Mouse (Mus musculus) left cerebral cortex, postnatal 25 days (tissue): ENCODE results near the gene Syngr4. TPM values are rescaled to one million over a fixed set of nuclear protein-coding genes. Genes with fewer than 3 reads are reported as not detected.

Experiments used
- total RNA-seq, 2 experiments: library from RNA; stranded (reverse); gene quantifications; 2 replicates each; pipeline ENCODE4 v1.2.3; 2021

The Syngr4 gene
- total RNA-seq, 2 experiments from 2014 or later: not detected

Other genes with a start within 250 kb of the Syngr4 start
- under 1 TPM in 1 of 2 experiments, not detected in 1; 0.21 TPM for gene Fut2, start 230.3 kb downstream of the Syngr4 start, total RNA-seq
- gene Ntn5, start 212.7 kb downstream of the Syngr4 start, total RNA-seq: 1 to 10 TPM; 3.4 to 3.5 TPM
- under 1 TPM; 0.37 to 0.48 TPM for gene Sec1, start 202.3 kb downstream of the Syngr4 start, total RNA-seq
- gene Car11, start 196.9 kb downstream of the Syngr4 start, total RNA-seq: 100 to 1,000 TPM; 184 to 223 TPM
- 100 to 1,000 TPM in 1 of 2 experiments, 10 to 100 TPM in 1; 66.2 to 147 TPM for gene Dbp, start 191.6 kb downstream of the Syngr4 start, total RNA-seq
- gene Rpl18, start 181.3 kb downstream of the Syngr4 start, total RNA-seq: 100 to 1,000 TPM; 315 to 323 TPM
- 10 to 100 TPM; 29.7 to 29.8 TPM for gene Sphk2, start 178.7 kb downstream of the Syngr4 start, total RNA-seq
- under 1 TPM; 0.11 to 0.23 TPM for gene Fam83e, start 175.5 kb downstream of the Syngr4 start, total RNA-seq
- gene Spaca4, start 170.9 kb downstream of the Syngr4 start, total RNA-seq: not detected
- gene Lmtk3, start 113.0 kb downstream of the Syngr4 start, total RNA-seq: 100 to 1,000 TPM; 220 to 235 TPM
- 10 to 100 TPM in 1 of 2 experiments, 1 to 10 TPM in 1; 8.6 to 12.4 TPM for gene Sult2b1, start 112.0 kb downstream of the Syngr4 start, total RNA-seq
- 100 to 1,000 TPM; 204 to 210 TPM for gene Cyth2, start 82.1 kb downstream of the Syngr4 start, total RNA-seq
- 1 to 10 TPM; 2.6 to 2.7 TPM for gene Kcnj14, start 71.9 kb downstream of the Syngr4 start, total RNA-seq
- gene Grwd1, start 65.8 kb downstream of the Syngr4 start, total RNA-seq: 10 to 100 TPM; 21.0 to 23.2 TPM
- 10 to 100 TPM; 81.2 to 84.0 TPM for gene Kdelr1, start 23.9 kb downstream of the Syngr4 start, total RNA-seq
- 10 to 100 TPM; 10.9 TPM for gene Grin2d, start 18.3 kb downstream of the Syngr4 start, total RNA-seq
- gene Tmem143, start 227 bp upstream of the Syngr4 start, total RNA-seq: 10 to 100 TPM; 17.6 to 20.1 TPM
- 1 to 10 TPM; 6.6 to 7.2 TPM for gene Emp3, start 24.7 kb upstream of the Syngr4 start, total RNA-seq
- 1 to 10 TPM; 1.6 to 2.9 TPM for gene Ccdc114, start 27.4 kb upstream of the Syngr4 start, total RNA-seq
- 1 to 10 TPM; 2.6 to 3.1 TPM for gene Abcc6, start 133.6 kb upstream of the Syngr4 start, total RNA-seq
- gene Nomo1, start 137.0 kb upstream of the Syngr4 start, total RNA-seq: 100 to 1,000 TPM; 107 to 108 TPM
- 10 to 100 TPM; 32.4 to 36.1 TPM for gene Kcnj11, start 204.1 kb upstream of the Syngr4 start, total RNA-seq